Mouse (Mus musculus) neural tube, embryonic 10.5 days (tissue): ENCODE results near the gene Ppil1.
"Not testable (repeated sequence)": the region's sequence is repeated elsewhere in the genome, so short reads cannot be mapped to it uniquely, and the experiment has no call there.

ENCODE experiments used
- DNase-seq: peaks from one replicate; pipeline ENCODE4 v3.0.0-alpha.2; 2017; ENCODE audit warnings: low spot score; ENCODE audit errors: extremely low spot score

Ppil1 gene

DNA sequence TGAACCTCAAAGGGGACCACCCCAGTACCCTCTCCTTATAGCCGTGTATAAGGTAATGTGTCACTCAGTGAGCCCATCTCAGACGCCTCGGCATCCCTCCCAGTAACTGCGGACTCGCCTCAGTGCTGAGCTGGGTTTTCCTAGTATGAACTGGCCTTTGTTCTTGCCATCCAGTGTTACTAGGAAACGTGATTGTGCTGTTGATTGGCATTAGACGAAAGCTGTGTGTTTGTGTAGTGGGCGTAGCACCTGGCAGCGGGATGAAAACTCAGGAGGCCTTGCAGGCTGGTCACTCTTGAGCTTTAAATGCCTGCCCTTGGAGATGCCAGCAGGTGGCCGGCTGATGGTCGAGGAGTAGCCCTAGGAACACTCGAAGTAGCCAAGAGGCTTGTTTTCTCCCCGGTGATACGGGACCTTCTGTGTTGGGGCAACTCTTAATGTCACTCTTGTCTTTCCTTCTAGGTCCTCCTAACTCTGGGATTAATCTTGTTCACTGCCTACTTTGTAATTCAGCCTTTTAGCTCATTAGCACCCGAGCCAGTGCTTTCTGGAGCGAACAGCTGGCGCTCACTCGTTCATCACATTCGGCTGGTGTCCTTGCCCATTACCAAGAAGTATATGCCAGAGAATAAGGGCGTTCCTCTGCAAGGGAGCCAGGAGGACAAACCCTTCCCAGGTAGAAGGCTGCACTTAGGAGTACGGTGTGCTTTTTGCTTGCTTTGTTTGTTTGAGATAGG, 18.4 kb upstream of the Ppil1 start:
- no peak for DNase-seq

DNA sequence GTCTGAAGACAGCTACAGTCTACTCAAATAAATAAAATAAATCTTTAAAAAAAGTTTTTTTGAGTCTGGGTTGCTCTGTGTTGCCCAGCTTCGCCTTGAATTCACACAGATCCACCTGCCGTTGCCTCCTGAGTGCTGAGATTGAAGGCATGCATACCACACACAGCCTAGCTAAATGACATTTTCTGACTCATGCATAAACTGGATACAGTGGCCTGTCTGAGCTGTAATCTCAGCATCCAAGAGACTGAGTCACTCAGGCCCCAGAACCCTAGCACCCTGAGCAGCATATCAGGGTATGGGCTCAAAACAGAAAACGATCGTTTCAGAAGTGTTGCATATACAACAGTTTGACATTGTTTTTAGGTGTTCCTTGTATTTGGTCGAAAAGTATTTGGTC, 17.6 kb upstream of the Ppil1 start:
- no peak for DNase-seq

DNA sequence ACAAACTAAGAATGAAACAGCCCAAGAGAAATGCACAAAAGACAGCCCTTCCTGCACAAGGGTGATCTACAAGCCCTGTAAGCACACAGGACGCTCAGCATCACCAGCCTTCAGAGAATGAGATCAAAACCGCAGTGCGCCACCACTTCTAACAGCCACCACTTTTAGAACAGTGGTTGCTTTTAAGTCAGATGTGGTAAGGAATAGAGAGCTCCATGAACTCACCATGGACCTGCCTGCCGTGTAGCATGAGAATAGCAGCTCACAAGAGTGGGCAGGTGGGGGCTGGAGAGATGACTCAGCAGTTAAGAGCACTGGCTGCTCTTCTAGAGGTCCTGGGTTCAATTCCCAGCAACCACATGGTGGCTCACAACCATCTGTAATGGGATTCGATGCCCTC, 16.4 kb upstream of the Ppil1 start:
- DNase-seq: no peak

DNA sequence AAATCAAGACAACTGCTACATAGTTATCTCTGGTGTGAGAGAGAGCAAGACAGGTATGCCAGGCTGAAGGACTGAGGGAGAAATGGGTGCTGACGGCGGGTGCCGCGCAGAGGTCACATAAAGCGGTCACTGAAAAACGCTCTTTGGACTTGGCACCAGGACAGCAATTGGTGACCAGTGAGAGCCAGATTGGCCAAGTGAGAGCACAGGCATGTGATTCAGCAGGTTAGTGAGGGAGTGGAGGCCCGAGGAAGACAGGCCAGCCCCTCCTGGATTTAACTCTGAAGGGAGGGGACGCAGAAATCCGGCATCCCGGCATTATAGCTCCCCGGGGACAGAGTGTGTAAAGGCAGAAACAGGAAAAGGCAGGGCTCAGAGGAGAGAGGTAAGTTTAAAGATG, 9.9 kb upstream of the Ppil1 start:
- DNase-seq: no peak

DNA sequence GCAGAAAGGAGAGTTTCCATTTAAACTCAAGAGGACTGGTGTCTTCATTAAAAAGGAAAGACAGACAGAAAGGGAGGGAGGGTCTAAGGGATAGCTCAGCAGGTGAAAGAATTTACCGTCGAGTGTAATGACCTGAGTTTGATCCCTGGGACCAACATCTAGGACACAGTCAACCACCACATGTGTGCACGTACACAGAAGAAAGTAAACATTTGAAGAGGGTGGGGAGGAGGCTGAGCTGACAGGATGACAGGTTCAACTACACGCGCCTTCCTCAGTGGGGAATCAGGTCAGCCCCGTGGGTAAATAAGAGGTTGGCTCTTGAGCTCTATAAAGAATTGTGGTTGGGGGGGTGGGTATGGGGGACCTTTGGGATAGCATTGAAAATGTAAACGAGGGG, 9.2 kb upstream of the Ppil1 start:
- no peak for DNase-seq

DNA sequence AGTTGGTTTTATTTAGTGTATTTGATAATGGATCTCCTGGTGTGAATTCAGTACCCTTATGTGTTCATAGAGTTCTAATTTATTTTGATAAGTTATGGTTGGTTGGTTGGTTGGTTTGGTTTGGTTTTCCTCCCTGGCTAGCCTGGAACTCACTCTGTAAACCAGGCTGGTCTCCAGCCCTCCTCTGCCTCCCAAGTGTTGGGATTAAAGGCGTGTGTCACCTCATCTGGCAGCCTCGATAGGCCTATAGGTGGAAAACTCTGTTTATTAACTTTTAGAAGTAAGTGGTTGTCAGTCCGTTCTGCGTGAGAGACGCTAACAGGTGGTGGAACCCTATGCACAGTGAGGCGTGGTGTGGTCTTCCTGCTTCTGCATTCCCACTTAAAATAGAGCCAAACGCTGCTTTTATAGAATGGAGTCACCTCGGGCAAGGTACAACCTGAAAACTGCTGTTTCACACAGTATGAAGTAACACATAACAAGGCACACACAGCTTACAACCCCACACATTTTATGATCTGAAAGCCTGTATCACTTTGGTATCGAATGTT, 6.2 kb upstream of the Ppil1 start:
- DNase-seq: no peak

DNA sequence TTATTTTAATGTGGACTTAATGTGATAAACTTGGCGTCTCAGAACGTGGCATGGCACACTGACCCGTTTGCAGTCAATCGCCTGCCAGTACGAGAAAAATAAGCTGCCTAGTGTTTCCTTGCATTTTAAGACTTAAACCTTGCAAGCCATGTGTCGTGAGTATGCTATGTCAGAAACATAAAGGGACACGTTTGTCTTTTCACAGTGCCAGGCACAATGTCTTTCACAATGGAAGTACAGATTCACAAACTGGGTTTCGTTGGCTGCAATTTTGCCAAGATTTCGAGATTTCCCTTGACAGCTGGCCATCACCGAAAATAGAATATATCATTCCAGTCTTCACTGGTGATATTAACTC, 5.3 kb upstream of the Ppil1 start:
- no peak for DNase-seq

DNA sequence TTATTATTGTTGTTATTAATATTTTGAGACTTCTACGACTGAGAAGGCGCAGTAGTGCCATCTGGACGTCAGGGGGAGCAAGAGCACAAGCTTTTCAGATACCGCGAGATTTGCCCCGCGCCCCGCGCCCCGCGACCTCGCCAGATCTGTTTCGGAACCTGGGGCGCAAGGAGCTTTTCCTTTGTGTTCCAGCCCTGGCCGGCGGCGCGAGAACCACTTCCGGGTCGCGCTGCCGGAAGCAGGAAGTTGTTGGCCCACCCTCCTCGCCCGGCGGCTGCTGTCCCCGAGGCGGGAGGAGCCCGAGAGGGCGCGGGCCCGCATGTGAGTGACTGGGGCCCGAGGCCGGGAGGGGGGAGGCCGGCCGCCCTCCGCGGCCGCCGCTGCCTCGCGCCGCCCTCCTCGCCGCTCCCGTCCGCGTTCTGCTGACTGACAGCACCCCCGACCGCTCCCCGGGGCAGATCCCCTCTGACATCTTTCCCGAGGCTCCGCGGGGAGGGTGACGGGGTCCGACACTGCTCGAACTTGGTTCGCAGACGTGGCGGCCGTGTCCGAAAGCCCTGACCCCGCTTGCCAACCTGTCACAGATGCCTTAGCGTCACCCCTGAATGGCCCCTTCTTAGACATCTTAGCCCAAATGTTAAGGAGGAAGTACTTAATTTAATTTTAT, 4.8 kb upstream of the Ppil1 start, which contains the start of gene BC004004:
Gene BC004004, plus strand, starts transcription at position 107 of the 667 bp plus-strand sequence.
- DNase-seq: peak; percentile 97

DNA sequence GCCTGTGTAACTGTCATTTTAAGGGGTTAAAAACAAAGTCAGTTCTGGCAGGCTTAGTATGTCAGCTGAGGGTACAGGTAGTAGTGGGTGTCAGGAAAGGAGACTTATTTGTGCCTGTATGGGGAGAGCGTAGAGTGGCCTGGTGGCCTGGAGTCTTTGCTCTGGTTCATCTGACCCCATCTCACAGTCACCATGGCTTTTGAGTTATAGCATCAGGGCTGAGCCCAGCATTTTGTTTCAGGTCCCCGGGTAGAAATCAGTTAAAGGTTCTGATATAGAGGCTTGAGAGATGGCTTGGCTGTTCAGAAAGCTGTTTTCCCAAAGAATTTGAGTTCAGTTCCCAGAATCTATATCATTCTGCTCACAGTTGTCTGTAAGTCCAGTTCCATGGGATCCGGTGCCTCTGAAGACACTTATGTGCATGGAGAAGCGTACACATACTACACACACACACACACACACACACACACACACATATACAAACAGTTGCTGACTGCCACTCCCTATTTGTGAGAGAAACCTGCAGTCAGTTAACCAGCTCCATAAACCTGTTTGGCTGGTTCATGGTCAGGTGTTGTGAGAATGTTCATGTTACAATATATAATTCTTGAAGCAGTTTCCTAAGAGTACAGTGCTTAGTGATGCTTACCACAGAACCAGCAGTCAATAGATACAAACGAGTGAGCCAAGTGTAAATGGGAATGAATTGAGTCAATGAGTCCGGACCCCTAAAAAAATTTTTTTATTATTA, 4.1 kb upstream of the Ppil1 start:
- no peak for DNase-seq

DNA sequence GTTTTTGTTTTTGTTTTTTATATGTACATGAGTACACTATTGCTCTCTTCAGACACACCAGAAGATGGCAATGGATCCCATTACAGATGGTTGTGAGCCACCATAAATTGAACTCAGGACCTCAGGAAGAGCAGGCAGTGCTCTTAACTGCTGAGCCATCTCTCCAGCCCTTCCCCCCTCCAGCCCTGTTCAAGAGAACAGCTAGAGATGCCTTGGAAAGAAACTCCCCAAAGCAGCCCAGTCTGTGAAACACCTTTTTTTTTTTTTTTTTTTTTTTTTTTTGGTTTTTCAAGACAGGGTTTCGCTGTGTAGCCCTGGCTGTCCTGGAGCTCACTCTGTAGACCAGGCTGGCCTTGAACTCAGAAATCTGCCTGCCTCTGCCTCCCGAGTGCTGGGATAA, 3.1 kb upstream of the Ppil1 start:
- DNase-seq: not testable (repeated sequence)

DNA sequence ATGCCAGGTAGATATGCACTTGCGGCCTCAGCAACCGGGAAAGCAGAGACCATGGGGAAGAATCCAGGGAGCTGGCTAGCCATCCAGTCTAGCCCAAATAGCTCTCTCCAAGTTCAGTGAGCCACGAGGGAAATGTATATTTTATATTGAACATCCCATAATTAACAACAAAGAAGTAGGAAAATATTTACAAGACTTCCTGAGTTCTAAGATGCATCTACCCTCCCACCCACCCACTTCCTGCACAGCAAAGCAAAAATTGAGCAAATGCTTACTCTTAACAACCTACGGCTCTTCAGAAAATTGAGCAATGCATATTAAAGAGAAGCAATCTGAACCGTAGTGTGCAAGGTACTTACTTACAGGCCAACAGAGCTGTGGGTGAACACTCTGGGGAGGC, 774 bp upstream of the Ppil1 start:
- DNase-seq: no peak

DNA sequence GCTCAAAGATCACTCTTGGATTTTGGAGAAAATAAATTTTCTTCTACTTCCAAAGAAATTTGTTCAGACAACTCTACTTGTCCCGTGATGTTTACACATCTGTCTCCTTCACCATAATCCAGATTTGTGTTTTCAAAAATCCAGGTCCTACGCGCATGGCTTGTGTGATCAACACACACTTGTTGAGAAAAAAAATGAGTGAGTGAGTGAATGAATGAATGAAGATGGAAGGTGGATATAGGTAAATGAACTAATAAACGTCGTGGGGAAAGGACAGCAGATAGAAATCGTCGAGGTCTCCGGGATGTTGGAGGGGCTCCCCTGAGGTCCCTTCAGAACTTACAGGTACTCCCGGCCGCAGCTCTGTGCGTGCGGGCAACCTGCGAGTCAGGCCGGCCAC, 569 bp downstream of the Ppil1 start:
- no peak for DNase-seq

DNA sequence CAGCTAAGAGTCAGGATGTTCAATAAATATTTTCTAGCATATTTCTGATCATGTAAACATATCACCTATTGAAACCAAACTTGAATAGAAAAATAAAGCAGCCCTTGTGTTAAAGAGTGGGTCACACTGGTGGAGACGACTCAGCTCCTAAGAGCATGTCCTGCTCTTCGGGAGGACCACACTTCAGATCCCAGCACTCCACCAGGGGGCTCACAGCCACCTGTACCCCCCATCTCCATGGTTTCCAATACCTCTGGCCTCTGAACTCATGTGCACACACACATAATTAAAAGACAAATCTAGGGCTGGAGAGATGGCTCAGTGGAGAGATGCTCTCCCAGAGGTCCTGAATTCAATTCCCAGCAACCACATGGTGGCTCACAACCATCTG, 1.7 kb downstream of the Ppil1 start:
- no peak for DNase-seq

DNA sequence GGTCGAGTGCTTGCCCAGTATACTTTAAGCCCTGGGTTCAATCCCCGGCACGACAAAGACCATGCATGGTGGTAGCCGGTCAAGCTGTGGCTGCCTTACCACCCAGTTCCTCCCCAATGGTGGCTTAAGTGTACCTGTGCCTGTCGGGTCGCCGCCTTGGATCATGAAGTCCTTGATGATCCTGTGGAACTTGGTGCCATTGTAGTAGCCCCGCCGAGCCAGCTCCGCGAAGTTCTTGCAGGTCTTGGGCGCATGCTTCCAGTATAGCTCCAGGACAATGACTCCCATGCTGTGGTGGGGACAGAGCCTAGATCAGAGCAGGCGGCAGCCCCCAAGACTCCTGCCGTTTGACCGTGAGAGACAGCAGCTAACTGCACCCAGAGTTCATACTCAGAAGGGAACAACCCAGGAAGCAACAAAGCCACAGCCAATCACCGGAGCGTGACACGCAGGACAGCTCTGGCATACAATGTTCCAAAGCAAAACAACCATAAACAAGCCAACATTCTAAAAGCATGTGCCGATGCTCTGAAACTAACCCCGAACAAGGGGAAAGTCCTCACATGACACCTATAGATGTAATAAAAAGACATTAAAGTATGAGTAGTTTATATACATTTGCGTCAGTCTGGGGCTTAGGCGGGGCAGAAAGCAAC, 2.3 kb downstream of the Ppil1 start:
- DNase-seq: no peak

DNA sequence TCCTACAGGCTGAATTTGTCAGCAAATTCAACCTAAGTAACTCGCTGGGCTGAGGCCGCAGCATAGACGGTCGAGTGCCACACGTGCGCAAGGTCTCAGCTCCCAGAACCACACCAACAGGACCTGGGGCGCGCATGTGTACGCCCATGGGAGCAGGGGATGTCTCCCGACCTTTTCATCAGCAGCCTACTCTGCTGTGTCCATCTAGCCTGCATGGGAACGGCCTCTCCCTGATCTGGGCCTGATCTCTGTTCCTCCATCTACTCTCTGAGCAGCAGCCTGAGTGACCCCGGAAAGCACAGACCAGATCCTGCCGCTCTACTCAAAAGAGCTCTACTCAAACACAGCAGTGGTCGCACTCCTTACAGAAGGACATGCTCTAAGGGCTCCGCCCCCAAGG, 3.5 kb downstream of the Ppil1 start:
- no peak for DNase-seq

DNA sequence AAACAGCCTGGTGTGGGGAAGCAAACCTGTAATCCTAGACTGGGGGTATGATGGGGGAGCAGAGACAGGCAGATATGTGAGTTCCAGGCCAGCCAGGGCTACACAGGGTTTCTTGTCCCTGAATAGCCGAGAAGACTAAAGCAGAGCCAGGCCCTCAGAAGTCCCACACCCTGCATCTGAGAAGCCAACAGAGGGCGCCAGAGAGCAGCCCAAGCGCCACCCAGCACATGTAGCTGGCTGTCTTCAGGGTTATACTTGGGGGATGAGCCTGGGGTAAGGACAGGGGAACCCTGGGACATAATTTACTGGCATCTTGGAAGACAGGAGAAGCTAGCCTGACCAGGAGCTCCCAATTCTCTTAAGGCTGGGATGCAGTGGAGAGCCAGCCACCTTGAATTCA, 4.5 kb downstream of the Ppil1 start:
- peak; percentile 82 for DNase-seq

DNA sequence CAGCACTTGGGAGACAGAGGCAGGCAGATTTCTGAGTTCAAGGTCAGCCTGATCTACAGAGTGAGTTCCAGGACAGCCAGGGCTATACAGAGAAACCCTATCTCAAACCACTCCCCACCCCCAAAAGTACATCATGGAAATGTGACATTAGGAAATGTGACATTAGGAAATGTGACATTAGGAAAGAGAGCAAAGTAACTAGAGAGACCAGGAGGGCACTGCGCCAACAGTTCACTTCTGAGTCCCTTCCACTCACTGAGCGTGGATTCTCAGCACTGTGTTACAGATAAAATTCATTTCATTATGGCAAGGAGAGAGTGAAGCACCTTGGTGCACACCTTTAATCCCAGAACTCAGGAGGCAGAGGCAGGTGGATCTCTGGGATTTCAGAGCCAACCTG, 5.1 kb downstream of the Ppil1 start:
- DNase-seq: no peak

DNA sequence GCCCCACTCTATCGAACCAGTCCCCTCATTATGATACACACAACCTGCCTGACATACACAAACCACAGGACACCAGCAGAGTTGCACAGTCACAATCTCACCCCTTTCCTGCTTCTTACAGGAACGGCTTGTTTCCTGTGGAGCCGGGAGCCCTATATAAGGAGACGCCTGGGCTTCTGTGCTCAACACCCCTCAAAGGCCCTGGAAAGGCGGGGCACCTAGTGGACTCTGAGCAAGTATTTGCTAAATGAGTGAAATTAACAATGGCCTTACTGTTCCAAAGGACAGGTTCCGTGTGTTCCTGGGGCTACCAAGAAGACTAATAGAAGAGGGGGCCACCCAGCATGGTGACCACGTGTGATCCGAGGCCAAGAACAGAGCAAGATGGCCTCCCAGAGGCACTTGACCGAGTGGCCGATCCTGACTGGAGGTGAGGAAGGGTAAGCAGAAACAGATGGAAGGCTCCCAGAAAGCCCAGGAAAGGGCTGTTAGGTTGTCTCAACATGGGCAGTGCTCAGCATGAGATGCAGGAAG, 5.9 kb downstream of the Ppil1 start:
- DNase-seq: no peak

DNA sequence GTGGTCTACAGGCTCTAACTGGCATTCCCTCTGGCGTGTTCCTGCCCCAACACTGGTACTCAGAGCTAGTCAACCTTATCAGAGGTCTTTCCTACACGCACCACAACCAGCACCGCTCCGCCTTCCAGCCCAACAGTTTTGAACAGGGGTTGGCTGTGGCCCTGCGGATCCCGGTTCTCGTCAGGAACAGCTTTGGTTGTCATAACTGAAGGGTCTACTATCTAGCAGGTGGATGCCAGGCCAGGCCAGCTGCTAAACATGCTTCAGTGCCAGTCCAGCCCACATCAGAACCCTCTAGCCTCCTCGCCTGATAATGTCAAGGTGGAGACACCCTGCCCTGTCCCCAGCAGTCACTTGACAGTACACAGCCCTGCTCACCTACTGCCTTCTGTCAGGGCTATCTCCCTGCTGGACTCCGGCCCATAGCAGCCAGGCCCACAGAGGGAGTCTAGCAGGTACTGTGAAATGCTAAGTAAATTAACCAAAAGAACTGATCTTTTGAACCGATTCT, 6.9 kb downstream of the Ppil1 start:
- no peak for DNase-seq

DNA sequence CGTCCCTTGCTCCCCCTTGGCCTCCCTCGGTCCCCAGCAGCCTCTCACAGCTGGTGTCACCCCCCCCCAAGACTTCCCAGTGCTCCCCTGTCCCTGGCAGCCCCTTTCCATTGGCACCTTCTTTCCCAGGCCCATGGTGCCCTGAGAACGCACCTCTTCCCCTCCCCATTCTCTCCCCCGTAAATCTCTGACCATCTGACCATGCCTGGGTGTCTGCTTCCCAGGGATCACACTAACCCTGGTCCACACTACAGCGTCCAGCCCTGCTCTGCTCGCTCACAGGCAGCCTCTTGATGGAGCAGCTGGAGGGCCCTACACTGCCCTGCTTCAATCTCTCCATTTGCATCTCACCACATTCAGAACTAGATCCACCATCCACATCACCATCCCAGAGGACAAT, 7.5 kb downstream of the Ppil1 start:
- DNase-seq: no peak

DNA sequence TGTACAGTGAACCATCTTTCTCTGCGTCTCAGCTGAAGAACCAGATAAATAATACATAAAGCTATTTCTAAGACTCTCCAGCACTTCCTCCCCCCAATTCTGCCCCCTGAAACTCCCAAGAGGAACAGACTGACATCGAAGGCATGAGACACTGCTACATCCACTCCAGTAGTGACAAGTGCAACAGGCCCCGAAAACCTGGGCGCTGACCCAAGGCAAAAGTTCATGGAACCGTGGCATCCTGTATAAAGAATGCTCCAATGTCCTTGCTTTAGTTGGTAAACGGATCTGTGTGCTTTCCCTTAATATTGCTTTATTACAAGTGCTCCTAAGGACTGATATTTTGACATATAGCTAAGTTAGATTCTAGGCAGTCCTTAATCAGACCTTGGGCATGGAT, 9.2 kb downstream of the Ppil1 start:
- DNase-seq: not testable (repeated sequence)
